Mouse (Mus musculus) splenic B cell, adult 2 months (primary cell): ENCODE results near the gene Osbpl9.

Experiments
- DNase-seq: peaks from one replicate; pipeline ENCODE4 v3.0.0-alpha.2; 2011; ENCODE audit warnings: low read depth, low spot score
- H3K27me3 ChIP-seq: 2 replicates; pipeline ENCODE4 v1.6.1; 2012; ENCODE audit warnings: mild to moderate bottlenecking, low read length, moderate library complexity, mixed read lengths; ENCODE audit not compliant: control insufficient read depth, poor library complexity, insufficient read depth, severe bottlenecking
- H3K36me3 ChIP-seq: 2 replicates; pipeline ENCODE4 v1.6.1; 2012; ENCODE audit warnings: mild to moderate bottlenecking, low read length, moderate library complexity, mixed read lengths; ENCODE audit not compliant: control insufficient read depth, poor library complexity, insufficient read depth, severe bottlenecking

The Osbpl9 gene

GRCm38 (mm10) chr4:109114308-109114707, 87.8 kb downstream of the Osbpl9 start:
- Histone ChIP-seq H3K27me3 (no peaks in the 10 kb centered on the region), H3K36me3 (no peaks in the 10 kb centered on the region)
- DNase-seq = no peak

GRCm38 (mm10) chr4:109112915-109113505, 89.1 kb downstream of the Osbpl9 start:
- DNase-seq = no peak
- no peaks in the 10 kb centered on the region for H3K36me3 ChIP-seq
- no peaks in the 10 kb centered on the region for H3K27me3 ChIP-seq

- DNase-seq = no peak
- H3K36me3 ChIP-seq = no peaks in the 10 kb centered on the region
- H3K27me3 ChIP-seq = no peaks in the 10 kb centered on the region
These were observed 91.1 kb downstream of the Osbpl9 start for GRCm38 (mm10) chr4:109110978-109111377.

GRCm38 (mm10) chr4:109109686-109110085, 92.4 kb downstream of the Osbpl9 start:
- Histone ChIP-seq H3K27me3 (no peaks in the 10 kb centered on the region), H3K36me3 (no peaks in the 10 kb centered on the region)
- DNase-seq = no peak

GRCm38 (mm10) chr4:109109012-109109411, 93.1 kb downstream of the Osbpl9 start:
- H3K36me3 ChIP-seq = no peaks in the 10 kb centered on the region
- no peaks in the 10 kb centered on the region for H3K27me3 ChIP-seq
- no peak for DNase-seq

- Histone ChIP-seq H3K27me3 (no peaks in the 10 kb centered on the region), H3K36me3 (no peaks in the 10 kb centered on the region)
- no peak for DNase-seq
These were observed 95.5 kb downstream of the Osbpl9 start for GRCm38 (mm10) chr4:109106594-109106993.

GRCm38 (mm10) chr4:109106034-109106433, 96.0 kb downstream of the Osbpl9 start:
- no peaks in the 10 kb centered on the region for H3K36me3 ChIP-seq
- no peaks in the 10 kb centered on the region for H3K27me3 ChIP-seq
- DNase-seq = peak; percentile 24

- no peak for DNase-seq
- H3K27me3 ChIP-seq = no peaks in the 10 kb centered on the region
- peaks cover 2% of the 10 kb centered on the region; the same call in 1 of the 2 replicates for H3K36me3 ChIP-seq
These were observed 96.8 kb downstream of the Osbpl9 start for GRCm38 (mm10) chr4:109105254-109105653.

GRCm38 (mm10) chr4:109103145-109103883, 98.8 kb downstream of the Osbpl9 start:
- no peak for DNase-seq
- no peaks in the 10 kb centered on the region for H3K27me3 ChIP-seq
- H3K36me3 ChIP-seq = peaks cover 3% of the 10 kb centered on the region; the same call in 1 of the 2 replicates

- DNase-seq = no peak
- Histone ChIP-seq H3K27me3 (no peaks in the 10 kb centered on the region), H3K36me3 (peaks cover 3% of the 10 kb centered on the region; the same call in 1 of the 2 replicates)
These were observed 99.5 kb downstream of the Osbpl9 start for GRCm38 (mm10) chr4:109102574-109102973.

- no peaks in the 10 kb centered on the region for H3K27me3 ChIP-seq
- no peak for DNase-seq
- H3K36me3 ChIP-seq = peaks cover 9% of the 10 kb centered on the region
These were observed 103.2 kb downstream of the Osbpl9 start for GRCm38 (mm10) chr4:109098861-109099260.

GRCm38 (mm10) chr4:109094269-109094668, 107.8 kb downstream of the Osbpl9 start:
- Histone ChIP-seq H3K27me3 (no peaks in the 10 kb centered on the region), H3K36me3 (peaks cover 10% of the 10 kb centered on the region)
- DNase-seq = no peak

GRCm38 (mm10) chr4:109092344-109092743, 109.7 kb downstream of the Osbpl9 start:
- no peak for DNase-seq
- no peaks in the 10 kb centered on the region for H3K27me3 ChIP-seq
- H3K36me3 ChIP-seq = peaks cover 12% of the 10 kb centered on the region

- peaks cover 14% of the 10 kb centered on the region for H3K36me3 ChIP-seq
- DNase-seq = no peak
- no peaks in the 10 kb centered on the region for H3K27me3 ChIP-seq
These were observed 110.8 kb downstream of the Osbpl9 start for GRCm38 (mm10) chr4:109091241-109091777.

- peaks cover 12% of the 10 kb centered on the region for H3K36me3 ChIP-seq
- DNase-seq = no peak
- no peaks in the 10 kb centered on the region for H3K27me3 ChIP-seq
These were observed 112.1 kb downstream of the Osbpl9 start for GRCm38 (mm10) chr4:109089999-109090398.
